Mouse (Mus musculus) erythroblast, adult 5-6 weeks (primary cell): Measurements from ENCODE around the gene Nptxr. TPM values are rescaled to one million over a fixed set of nuclear protein-coding genes. Genes with fewer than 3 reads are reported as not detected.

Source experiments
- total RNA-seq, 2 experiments: library from RNA; stranded (forward) in 1 of 2; stranded (reverse) in 1 of 2; fragments of 150-400 nt in 1 of 2; fragments of 200-764, 138-1000 nt in 1 of 2; gene quantifications; 2 replicates each; pipeline versions ENCODE4 v1.2.3 to v1.2.4; 2015 to 2017; ENCODE audit warnings: low replicate concordance in 2 of 2

The Nptxr gene
- total RNA-seq, 2 experiments from 2014 or later = 0.17 to 0.19 TPM

Other genes starting within 250 kb of the Nptxr start
- gene Dmc1, start 199.7 kb downstream of the Nptxr start, total RNA-seq (2015; ENCODE audit: low replicate concordance) = 0.42 and 6.7 TPM in 2 replicates
- 2.0 TPM in 2 replicates for gene Dmc1, start 199.7 kb downstream of the Nptxr start, total RNA-seq (2017; ENCODE audit: low replicate concordance)
- gene Fam227a, start 145.8 kb downstream of the Nptxr start, total RNA-seq (2015; ENCODE audit: low replicate concordance) = 3.3 and 3.5 TPM in 2 replicates
- 0.70 and 5.0 TPM in 2 replicates for gene Fam227a, start 145.8 kb downstream of the Nptxr start, total RNA-seq (2017; ENCODE audit: low replicate concordance)
- gene Cby1, start 145.6 kb downstream of the Nptxr start, total RNA-seq (2015; ENCODE audit: low replicate concordance) = 0.77 and 4.4 TPM in 2 replicates
- 5.3 and 16.6 TPM in 2 replicates for gene Cby1, start 145.6 kb downstream of the Nptxr start, total RNA-seq (2017; ENCODE audit: low replicate concordance)
- gene Tomm22, start 133.9 kb downstream of the Nptxr start, total RNA-seq (2015; ENCODE audit: low replicate concordance) = 40.9 and 49.3 TPM in 2 replicates
- gene Tomm22, start 133.9 kb downstream of the Nptxr start, total RNA-seq (2017; ENCODE audit: low replicate concordance) = 26.8 and 57.8 TPM in 2 replicates
- gene Josd1, start 116.8 kb downstream of the Nptxr start, total RNA-seq (2015; ENCODE audit: low replicate concordance) = 6.0 and 6.7 TPM in 2 replicates
- gene Josd1, start 116.8 kb downstream of the Nptxr start, total RNA-seq (2017; ENCODE audit: low replicate concordance) = 9.1 and 9.2 TPM in 2 replicates
- 14.4 and 35.2 TPM in 2 replicates for gene Gtpbp1, start 113.9 kb downstream of the Nptxr start, total RNA-seq (2015; ENCODE audit: low replicate concordance)
- 23.6 and 31.2 TPM in 2 replicates for gene Gtpbp1, start 113.9 kb downstream of the Nptxr start, total RNA-seq (2017; ENCODE audit: low replicate concordance)
- gene Sun2, start 62.2 kb downstream of the Nptxr start, total RNA-seq (2015; ENCODE audit: low replicate concordance) = 23.4 and 26.5 TPM in 2 replicates
- 44.7 and 48.8 TPM in 2 replicates for gene Sun2, start 62.2 kb downstream of the Nptxr start, total RNA-seq (2017; ENCODE audit: low replicate concordance)
- 4.2 TPM in 1 of 2 replicates, not detected in the other for gene Dnal4, start 26.9 kb downstream of the Nptxr start, total RNA-seq (2015; ENCODE audit: low replicate concordance)
- 0.68 and 1.7 TPM in 2 replicates for gene Dnal4, start 26.9 kb downstream of the Nptxr start, total RNA-seq (2017; ENCODE audit: low replicate concordance)
- not detected in 2 replicates for gene Npcd, start 29.5 kb upstream of the Nptxr start, total RNA-seq (2015; ENCODE audit: low replicate concordance)
- gene Npcd, start 29.5 kb upstream of the Nptxr start, total RNA-seq (2017; ENCODE audit: low replicate concordance) = 0.34 TPM in 1 of 2 replicates, not detected in the other
- 2.7 and 4.0 TPM in 2 replicates for gene Cbx6, start 29.9 kb upstream of the Nptxr start, total RNA-seq (2015; ENCODE audit: low replicate concordance)
- gene Cbx6, start 29.9 kb upstream of the Nptxr start, total RNA-seq (2017; ENCODE audit: low replicate concordance) = 6.6 and 8.1 TPM in 2 replicates
- 79.8 and 80.1 TPM in 2 replicates for gene Apobec3, start 86.9 kb upstream of the Nptxr start, total RNA-seq (2015; ENCODE audit: low replicate concordance)
- 73.5 and 75.2 TPM in 2 replicates for gene Apobec3, start 86.9 kb upstream of the Nptxr start, total RNA-seq (2017; ENCODE audit: low replicate concordance)
- 2.1 and 6.9 TPM in 2 replicates for gene Cbx7, start 166.4 kb upstream of the Nptxr start, total RNA-seq (2015; ENCODE audit: low replicate concordance)
- 4.5 and 6.4 TPM in 2 replicates for gene Cbx7, start 166.4 kb upstream of the Nptxr start, total RNA-seq (2017; ENCODE audit: low replicate concordance)
- not detected in 2 replicates for gene Pdgfb, start 210.2 kb upstream of the Nptxr start, total RNA-seq (2015; ENCODE audit: low replicate concordance)
- 0.42 and 0.94 TPM in 2 replicates for gene Pdgfb, start 210.2 kb upstream of the Nptxr start, total RNA-seq (2017; ENCODE audit: low replicate concordance)